Comparison of ENCODE assay signal across 19 mouse cellular contexts in the genomic region with DNA sequence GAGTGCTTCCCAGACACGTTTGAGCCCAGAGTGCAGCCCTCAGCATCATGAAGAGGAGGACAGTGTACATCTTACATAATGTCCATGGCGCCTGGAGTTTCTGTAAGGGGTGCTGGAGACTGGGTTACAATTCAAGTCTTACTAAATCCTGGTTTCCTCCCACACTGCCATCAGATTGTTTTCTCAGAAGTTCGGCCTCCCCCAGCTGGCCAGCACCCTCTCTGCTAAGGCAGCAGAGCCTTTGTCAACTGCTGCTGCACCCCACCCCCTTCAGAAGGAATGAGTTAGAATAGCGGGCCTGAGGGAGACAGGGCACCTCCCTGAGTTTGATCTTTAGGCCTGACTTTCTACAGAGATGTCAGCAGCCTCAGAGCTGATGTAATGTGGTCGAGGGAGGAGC. TPM values are rescaled to one million over a fixed set of nuclear protein-coding genes. Genes with fewer than 3 reads are reported as not detected.
DNase-seq lines count a peak whose midpoint lies in the region; ATAC-seq lines count a peak whose summit lies in the region.
"Had no signal": no experiment of that assay in that cellular context is flagged by ENCODE, and none has a peak within 500 bp of the region (broad histone marks: within the 10 kb centered on the region; RNA-seq: fewer than 3 reads in every experiment).

No protein-coding gene starts in this region.

- peaks cover 17% of the 10 kb centered on the region for H3K36me3 ChIP-seq in kidney, embryonic 16.5 days (ENCODE audit: insufficient read depth, low read length)
- peaks cover 45% of the 10 kb centered on the region for H3K36me3 ChIP-seq in heart, embryonic 13.5 days
- peaks cover 22% of the 10 kb centered on the region for H3K36me3 ChIP-seq in forebrain, embryonic 16.5 days (ENCODE audit: control insufficient read depth, insufficient read depth)

- DNase-seq in gastrocnemius, postnatal 25 days = peak; percentile 61
- DNase-seq in gastrocnemius, adult 8-10 months (ENCODE audit: low spot score in 2 of 2) = no peak
- DNase-seq in kidney, postnatal 25 days = no peak
- peak; percentile 49 for DNase-seq in brain, adult 2 months (ENCODE audit: low read depth, low spot score)
- DNase-seq: adrenal gland, postnatal 36 days; cerebellum, adult 9-10 months; left cerebral cortex, postnatal 4 days; lung, adult 2 months; right cerebral cortex, postnatal 25 days; thymus, postnatal 4 days had no signal

- H3K9ac ChIP-seq in kidney, embryonic 16.5 days (replicated peaks; ENCODE audit: low read length) = no peak overlapping the region
- H3K9ac ChIP-seq in heart, embryonic 13.5 days = no peak overlapping the region
- no peak overlapping the region for H3K9ac ChIP-seq in forebrain, embryonic 16.5 days (replicated peaks; ENCODE audit: low read depth, low read length)
- H3K9ac ChIP-seq: hindbrain, embryonic 15.5 days; neural tube, embryonic 12.5 days had no signal

- no peaks in the 10 kb centered on the region for H3K9me3 ChIP-seq in kidney, embryonic 16.5 days (ENCODE audit: low read length)
- no peaks in the 10 kb centered on the region for H3K9me3 ChIP-seq in heart, embryonic 13.5 days
- no peaks in the 10 kb centered on the region for H3K9me3 ChIP-seq in forebrain, embryonic 16.5 days (ENCODE audit: control insufficient read depth, low read length)
- H3K9me3 ChIP-seq: hindbrain, embryonic 15.5 days; neural tube, embryonic 12.5 days had no signal

- H3K4me3 ChIP-seq in kidney, embryonic 16.5 days (ENCODE audit: low read length) = no peak overlapping the region
- no peak overlapping the region for H3K4me3 ChIP-seq in heart, embryonic 13.5 days
- no peak overlapping the region for H3K4me3 ChIP-seq in forebrain, embryonic 16.5 days (replicated peaks; ENCODE audit: low read length)
- H3K4me3 ChIP-seq: hindbrain, embryonic 15.5 days; neural tube, embryonic 12.5 days had no signal

- peaks cover 62% of the 10 kb centered on the region for H3K4me1 ChIP-seq in kidney, embryonic 16.5 days (ENCODE audit: insufficient read depth, low read length)
- peaks cover 64% of the 10 kb centered on the region for H3K4me1 ChIP-seq in heart, embryonic 13.5 days
- H3K4me1 ChIP-seq in forebrain, embryonic 16.5 days (replicated peaks; ENCODE audit: control insufficient read depth, insufficient read depth, low read length) = peaks cover 3% of the 10 kb centered on the region; the same call in 1 of the 2 replicates

- WGBS in kidney, embryonic 16.5 days = 29% methylated on average over 5 of the region's 5 CpGs
- WGBS in heart, embryonic 13.5 days = 43% methylated on average over 5 of the region's 5 CpGs
- 78% methylated on average over 5 of the region's 5 CpGs for WGBS in forebrain, embryonic 16.5 days

- H3K27me3 ChIP-seq in kidney, embryonic 16.5 days (ENCODE audit: insufficient read depth, low read length) = no peaks in the 10 kb centered on the region
- 0 out of 2 replicates have a peak, but pooled peaks cover 2% of the 10 kb centered on the region for H3K27me3 ChIP-seq in heart, embryonic 13.5 days (replicated peaks)
- H3K27me3 ChIP-seq in forebrain, embryonic 16.5 days (replicated peaks; ENCODE audit: control insufficient read depth, insufficient read depth, low read length) = no peaks in the 10 kb centered on the region
- H3K27me3 ChIP-seq: hindbrain, embryonic 15.5 days; neural tube, embryonic 12.5 days had no signal

- no peak overlapping the region for H3K4me2 ChIP-seq in kidney, embryonic 16.5 days (replicated peaks; ENCODE audit: low read depth, low read length)
- H3K4me2 ChIP-seq in heart, embryonic 13.5 days = no peak overlapping the region
- H3K4me2 ChIP-seq in forebrain, embryonic 16.5 days (ENCODE audit: low read length) = no peak overlapping the region
- H3K4me2 ChIP-seq: hindbrain, embryonic 15.5 days; liver, embryonic 11.5 days; midbrain, embryonic 11.5 days; neural tube, embryonic 12.5 days had no signal

- ATAC-seq in kidney, embryonic 16.5 days (ENCODE audit: low FRiP score, low TSS enrichment) = 0 out of 2 replicates have a peak, but pooled peaks have one; percentile 19
- no peak for ATAC-seq in heart, embryonic 13.5 days (ENCODE audit: extremely low read depth, insufficient number of reproducible peaks, low FRiP score, low TSS enrichment)
- no peak for ATAC-seq in forebrain, embryonic 16.5 days
- ATAC-seq: intestine, embryonic 16.5 days had no signal

- peak overlapping the region; percentile 70 for H3K27ac ChIP-seq in kidney, embryonic 16.5 days (ENCODE audit: low read length)
- H3K27ac ChIP-seq in heart, embryonic 13.5 days (replicated peaks) = peak overlapping the region; percentile 12; the same call in 1 of the 2 replicates
- H3K27ac ChIP-seq in forebrain, embryonic 16.5 days (ENCODE audit: low read length) = no peak overlapping the region
- H3K27ac ChIP-seq: hindbrain, embryonic 15.5 days; macrophage; neural tube, embryonic 12.5 days had no signal

RNA-seq across cellular contexts. Expression of gene Pi16, which starts 15.3 kb away (rescaled TPM):
- total RNA-seq in gastrocnemius, postnatal 25 days (2021) = 10 to 100 TPM; 27.9 to 47.2 TPM
- total RNA-seq in gastrocnemius, adult 8-10 months (2022) = 10 to 100 TPM; 12.3 to 27.4 (median 16.7) TPM
- 2.4 and 3.1 TPM in 2 replicates for polyA plus RNA-seq in kidney, embryonic 16.5 days (2015; fragmentation: Nextera tagmentation; extraction: Ambion mirVana)
- polyA plus RNA-seq in heart, embryonic 13.5 days (2015; fragmentation: Nextera tagmentation; extraction: Ambion mirVana) = 1.9 and 2.4 TPM in 2 replicates
- 1.2 and 2.0 TPM in 2 replicates for polyA plus RNA-seq in forebrain, embryonic 16.5 days (2015; fragmentation: Nextera tagmentation; extraction: Ambion mirVana)

RNA-seq across cellular contexts. Expression of gene BC004004, which starts 33.6 kb away (rescaled TPM):
- 100 to 1,000 TPM; 102 to 122 TPM for total RNA-seq in gastrocnemius, postnatal 25 days (2021)
- total RNA-seq in gastrocnemius, adult 8-10 months (2022) = 100 to 1,000 TPM; 107 to 140 (median 126) TPM
- 85.6 TPM in 2 replicates for polyA plus RNA-seq in kidney, embryonic 16.5 days (2015; fragmentation: Nextera tagmentation; extraction: Ambion mirVana)
- polyA plus RNA-seq in heart, embryonic 13.5 days (2015; fragmentation: Nextera tagmentation; extraction: Ambion mirVana) = 85.0 and 91.9 TPM in 2 replicates
- 102 and 108 TPM in 2 replicates for polyA plus RNA-seq in forebrain, embryonic 16.5 days (2015; fragmentation: Nextera tagmentation; extraction: Ambion mirVana)

RNA-seq across cellular contexts. Expression of gene Ppil1, which starts 38.2 kb away (rescaled TPM):
- 1 to 10 TPM; 7.8 TPM for total RNA-seq in gastrocnemius, postnatal 25 days (2021)
- 1 to 10 TPM; 4.8 to 8.3 (median 6.7) TPM for total RNA-seq in gastrocnemius, adult 8-10 months (2022)
- polyA plus RNA-seq in kidney, embryonic 16.5 days (2015; fragmentation: Nextera tagmentation; extraction: Ambion mirVana) = 167 and 186 TPM in 2 replicates
- polyA plus RNA-seq in heart, embryonic 13.5 days (2015; fragmentation: Nextera tagmentation; extraction: Ambion mirVana) = 106 and 128 TPM in 2 replicates
- 118 and 125 TPM in 2 replicates for polyA plus RNA-seq in forebrain, embryonic 16.5 days (2015; fragmentation: Nextera tagmentation; extraction: Ambion mirVana)

RNA-seq across cellular contexts. Expression of gene Mtch1, which starts 45.6 kb away (rescaled TPM):
- total RNA-seq in gastrocnemius, postnatal 25 days (2021) = 100 to 1,000 TPM; 104 to 106 TPM
- total RNA-seq in gastrocnemius, adult 8-10 months (2022) = 10 to 100 TPM; 74.1 to 82.3 (median 80.3) TPM
- 189 and 316 TPM in 2 replicates for polyA plus RNA-seq in kidney, embryonic 16.5 days (2015; fragmentation: Nextera tagmentation; extraction: Ambion mirVana)
- 276 and 287 TPM in 2 replicates for polyA plus RNA-seq in heart, embryonic 13.5 days (2015; fragmentation: Nextera tagmentation; extraction: Ambion mirVana)
- 417 and 434 TPM in 2 replicates for polyA plus RNA-seq in forebrain, embryonic 16.5 days (2015; fragmentation: Nextera tagmentation; extraction: Ambion mirVana)

RNA-seq across cellular contexts. Expression of gene Fgd2, which starts 58.6 kb away (rescaled TPM):
- total RNA-seq in gastrocnemius, postnatal 25 days (2021) = 1 to 10 TPM; 1.2 to 1.6 TPM
- 1 to 10 TPM in 1 of 4 experiments, under 1 TPM in 3; 0.38 to 1.0 (median 0.67) TPM for total RNA-seq in gastrocnemius, adult 8-10 months (2022)
- 14.4 and 16.2 TPM in 2 replicates for polyA plus RNA-seq in kidney, embryonic 16.5 days (2015; fragmentation: Nextera tagmentation; extraction: Ambion mirVana)
- 3.4 and 3.8 TPM in 2 replicates for polyA plus RNA-seq in heart, embryonic 13.5 days (2015; fragmentation: Nextera tagmentation; extraction: Ambion mirVana)
- polyA plus RNA-seq in forebrain, embryonic 16.5 days (2015; fragmentation: Nextera tagmentation; extraction: Ambion mirVana) = 5.5 and 9.7 TPM in 2 replicates

Comparison
In these comparisons a context has a peak if more than half of its experiments do, and no peak if none do; other contexts are left out.
1. DNase-seq: peak in gastrocnemius, postnatal 25 days (single experiment) and brain, adult 2 months (single experiment); none in gastrocnemius, adult 8-10 months (0 of 2) and kidney, postnatal 25 days (0 of 2).